ENCODE assay signal across 13 mouse cellular contexts in genomic region chr16:19666312-19666711, GRCm38 (mm10). TPM values are rescaled to one million over a fixed set of nuclear protein-coding genes. Genes with fewer than 3 reads are reported as not detected.
DNase-seq lines count a peak whose midpoint lies in the region; ATAC-seq and TF ChIP-seq lines count a peak whose summit lies in the region.
"Had no signal": no experiment of that assay in that cellular context is flagged by ENCODE, and none has a peak within 500 bp of the region (broad histone marks: within the 10 kb centered on the region; RNA-seq: fewer than 3 reads in every experiment).

No protein-coding gene starts in this region.

- H3K36me3 ChIP-seq in intestine, postnatal 0 days (ENCODE audit: control insufficient read depth, insufficient read depth) = no peaks in the 10 kb centered on the region
- H3K36me3 ChIP-seq in intestine, embryonic 16.5 days (ENCODE audit: control insufficient read depth, insufficient read depth, low read length) = no peaks in the 10 kb centered on the region
- no peaks in the 10 kb centered on the region for H3K36me3 ChIP-seq in ES-E14 (ENCODE audit: control insufficient read depth, insufficient read depth, low read length, poor library complexity, severe bottlenecking)
- H3K36me3 ChIP-seq in kidney, adult 2 months (ENCODE audit: control insufficient read depth, insufficient read depth, low read length) = no peaks in the 10 kb centered on the region

- 56% methylated on average over 1 of the region's 1 CpGs for WGBS in intestine, postnatal 0 days
- WGBS in intestine, embryonic 16.5 days = 38% methylated on average over 1 of the region's 1 CpGs
- WGBS in kidney, adult 2 months = 49% methylated on average over 1 of the region's 1 CpGs

- peak; percentile 56 for TF ChIP-seq CTCF in intestine, postnatal 0 days (IDR thresholded peaks at IDR 0.05; ENCODE audit: low read depth)
- no peak for TF ChIP-seq CTCF in kidney, adult 2 months (conservative IDR thresholded peaks at IDR 0.05; ENCODE audit: insufficient read depth, insufficient read length, low read depth, low read length)

- no peaks in the 10 kb centered on the region for H3K4me1 ChIP-seq in intestine, postnatal 0 days (replicated peaks; ENCODE audit: control insufficient read depth, insufficient read depth, low read length)
- no peaks in the 10 kb centered on the region for H3K4me1 ChIP-seq in intestine, embryonic 16.5 days (ENCODE audit: control insufficient read depth, insufficient read depth, low read length)
- H3K4me1 ChIP-seq in ES-E14 (ENCODE audit: control insufficient read depth in 2 of 2, insufficient read depth in 2 of 2, low read length in 2 of 2, poor library complexity in 1 of 2) = no peaks in the 10 kb centered on the region
- H3K4me1 ChIP-seq in kidney, adult 2 months (ENCODE audit: control insufficient read depth, insufficient read depth, low read length) = no peaks in the 10 kb centered on the region

- ATAC-seq in intestine, postnatal 0 days = no peak
- no peak for ATAC-seq in intestine, embryonic 16.5 days

- in situ Hi-C loops in ES-E14 (cut with MboI; ENCODE audit: low sequenced_read_pairs in 2 of 2, unreplicated experiment in 2 of 2) = no loop called here

- DNase-seq in A20 (ENCODE audit: low read depth, low spot score) (peak; percentile 30), ES-E14 (ENCODE audit: low read depth, low spot score) (peak; percentile 6)
- peak; percentile 0 for DNase-seq in fibroblast of lung, adult 2 months (ENCODE audit: low read depth)
- DNase-seq in adrenal gland, postnatal 14 days = no peak
- no peak for DNase-seq in frontal cortex, postnatal 14 days (ENCODE audit: low spot score in 2 of 2)
- no peak for DNase-seq in kidney, adult 2 months
- DNase-seq: cerebellum, adult 2 months had no signal

- H3K4me2 ChIP-seq in intestine, postnatal 0 days (replicated peaks; ENCODE audit: low read depth) = no peak overlapping the region
- H3K4me2 ChIP-seq in intestine, embryonic 16.5 days (ENCODE audit: low read depth, low read length) = no peak overlapping the region

- H3K27me3 ChIP-seq in intestine, postnatal 0 days (replicated peaks; ENCODE audit: control insufficient read depth, insufficient read depth, low read length) = no peaks in the 10 kb centered on the region
- no peaks in the 10 kb centered on the region for H3K27me3 ChIP-seq in intestine, embryonic 16.5 days (replicated peaks; ENCODE audit: control insufficient read depth, insufficient read depth, low read length)
- no peaks in the 10 kb centered on the region for H3K27me3 ChIP-seq in kidney, adult 2 months (replicated peaks; ENCODE audit: control insufficient read depth, insufficient read depth, low read length)

- no peaks in the 10 kb centered on the region for H3K9me3 ChIP-seq in intestine, postnatal 0 days (ENCODE audit: control insufficient read depth)
- no peaks in the 10 kb centered on the region for H3K9me3 ChIP-seq in intestine, embryonic 16.5 days (ENCODE audit: control insufficient read depth, low read length)
- no peaks in the 10 kb centered on the region for H3K9me3 ChIP-seq in ES-E14 (ENCODE audit: control insufficient read depth, insufficient read depth, low read depth, low read length)

- no peak overlapping the region for H3K27ac ChIP-seq in intestine, postnatal 0 days (ENCODE audit: low read depth, low read length)
- no peak overlapping the region for H3K27ac ChIP-seq in intestine, embryonic 16.5 days (ENCODE audit: low read length)
- H3K27ac ChIP-seq in ES-E14 (ENCODE audit: insufficient read depth, low read depth, low read length, poor library complexity, severe bottlenecking) = no peak overlapping the region
- no peak overlapping the region for H3K27ac ChIP-seq in kidney, adult 2 months (ENCODE audit: insufficient read depth, low read depth, low read length)

- H3K9ac ChIP-seq in intestine, postnatal 0 days (ENCODE audit: low read depth, low read length) = no peak overlapping the region
- no peak overlapping the region for H3K9ac ChIP-seq in intestine, embryonic 16.5 days (ENCODE audit: low read depth, low read length)
- H3K9ac ChIP-seq in ES-E14 (ENCODE audit: insufficient read depth, low read depth, low read length, poor library complexity, severe bottlenecking) = no peak overlapping the region

- no peak overlapping the region for H3K4me3 ChIP-seq in intestine, postnatal 0 days (ENCODE audit: low read depth, low read length)
- no peak overlapping the region for H3K4me3 ChIP-seq in intestine, embryonic 16.5 days (ENCODE audit: low read length)
- no peak overlapping the region for H3K4me3 ChIP-seq in ES-E14 (ENCODE audit: insufficient read depth in 1 of 2, low read depth in 1 of 2, low read length in 2 of 2, poor library complexity in 1 of 2, severe bottlenecking in 1 of 2)
- no peak overlapping the region for H3K4me3 ChIP-seq in kidney, adult 2 months (ENCODE audit: insufficient read depth, low read depth, low read length)
- H3K4me3 ChIP-seq: erythroblast, embryonic 14.5 days had no signal

- no peak for TF ChIP-seq POLR2A in kidney, adult 2 months (IDR thresholded peaks at IDR 0.05; ENCODE audit: low read depth, low read length)

TF ChIP-seq in ES-E14, 5 proteins besides CTCF, POLR2A, EP300 and RAD21:
- TF ChIP-seq ZNF384 (IDR thresholded peaks at IDR 0.05; ENCODE audit: low read depth, low read length) (no peak), ZC3H11A (IDR thresholded peaks at IDR 0.05; ENCODE audit: borderline replicate concordance, low read depth, low read length) (peak; percentile 26; the same call in 1 of the 2 replicates)

RNA-seq across cellular contexts. Expression of gene Olfr171, which starts 36.6 kb away (rescaled TPM):
- polyA plus RNA-seq in intestine, postnatal 0 days (2015; fragmentation: Nextera tagmentation; extraction: Ambion mirVana) = not detected in 2 replicates
- not detected in 2 replicates for polyA plus RNA-seq in intestine, embryonic 16.5 days (2015; fragmentation: Nextera tagmentation; extraction: Ambion mirVana)
- not detected in 2 replicates for total RNA-seq in ES-E14 (2012; rRNA removed)
- total RNA-seq in adrenal gland, postnatal 14 days (2021) = not detected in 2 replicates
- not detected in 2 replicates for polyA plus RNA-seq in kidney, adult 2 months (2012; rRNA removed)
- total RNA-seq: monocyte, adult 5-6 weeks had no signal
- polyA plus RNA-seq: cerebellum, adult 2 months; erythroblast, embryonic 14.5 days; gonadal fat pad, adult 2 months; liver, embryonic 16.5 days had no signal

RNA-seq across cellular contexts. Expression of gene Lamp3, which starts 39.9 kb away (rescaled TPM):
- not detected in 2 replicates for polyA plus RNA-seq in intestine, postnatal 0 days (2015; fragmentation: Nextera tagmentation; extraction: Ambion mirVana)
- polyA plus RNA-seq in intestine, embryonic 16.5 days (2015; fragmentation: Nextera tagmentation; extraction: Ambion mirVana) = not detected in 2 replicates
- 0.09 TPM in 1 of 2 replicates, not detected in the other for total RNA-seq in ES-E14 (2012; rRNA removed)
- total RNA-seq in adrenal gland, postnatal 14 days (2021) = 0.15 TPM in 1 of 2 replicates, not detected in the other
- 0.03 TPM in 1 of 2 replicates, not detected in the other for polyA plus RNA-seq in kidney, adult 2 months (2012; rRNA removed)
- polyA plus RNA-seq: cerebellum, adult 2 months; erythroblast, embryonic 14.5 days; gonadal fat pad, adult 2 months had no signal

RNA-seq across cellular contexts. Expression of gene Olfr170, which starts 54.6 kb away (rescaled TPM):
- not detected in 2 replicates for polyA plus RNA-seq in intestine, postnatal 0 days (2015; fragmentation: Nextera tagmentation; extraction: Ambion mirVana)
- polyA plus RNA-seq in intestine, embryonic 16.5 days (2015; fragmentation: Nextera tagmentation; extraction: Ambion mirVana) = not detected in 2 replicates
- total RNA-seq in ES-E14 (2012; rRNA removed) = not detected in 2 replicates
- not detected in 2 replicates for total RNA-seq in adrenal gland, postnatal 14 days (2021)
- not detected in 2 replicates for polyA plus RNA-seq in kidney, adult 2 months (2012; rRNA removed)
- total RNA-seq: monocyte, adult 5-6 weeks had no signal
- polyA plus RNA-seq: cerebellum, adult 2 months; erythroblast, embryonic 14.5 days; gonadal fat pad, adult 2 months; liver, embryonic 16.5 days had no signal

Comparison
In these comparisons a context has a peak if more than half of its experiments do, and no peak if none do; other contexts are left out.
1. DNase-seq: peak in A20 (single experiment), ES-E14 (single experiment) and fibroblast of lung, adult 2 months (single experiment); none in adrenal gland, postnatal 14 days (single experiment), frontal cortex, postnatal 14 days (0 of 2) and kidney, adult 2 months (single experiment).